Mouse (Mus musculus) megakaryocyte, embryonic 14.5 days (primary cell): Measurements from ENCODE around the gene Olfr90.

ENCODE experiments used
- FLI1 ChIP-seq: IDR thresholded peaks from 2 replicates; pipeline ENCODE4 v1.6.1; 2012; ENCODE audit warnings: low read length, inconsistent platforms, mixed read lengths
- GATA1 ChIP-seq: IDR thresholded peaks from 3 replicates; pipeline ENCODE4 v1.6.1; 2012; ENCODE audit warnings: mixed read lengths, low read length, inconsistent platforms, borderline replicate concordance

GRCm38 (mm10) chr17:37088399-37088798, at the start of gene Olfr90:
- TF ChIP-seq FLI1 (no peak), GATA1 (no peak)
